25 mouse cellular contexts compared by ENCODE assay signal in the genomic region with DNA sequence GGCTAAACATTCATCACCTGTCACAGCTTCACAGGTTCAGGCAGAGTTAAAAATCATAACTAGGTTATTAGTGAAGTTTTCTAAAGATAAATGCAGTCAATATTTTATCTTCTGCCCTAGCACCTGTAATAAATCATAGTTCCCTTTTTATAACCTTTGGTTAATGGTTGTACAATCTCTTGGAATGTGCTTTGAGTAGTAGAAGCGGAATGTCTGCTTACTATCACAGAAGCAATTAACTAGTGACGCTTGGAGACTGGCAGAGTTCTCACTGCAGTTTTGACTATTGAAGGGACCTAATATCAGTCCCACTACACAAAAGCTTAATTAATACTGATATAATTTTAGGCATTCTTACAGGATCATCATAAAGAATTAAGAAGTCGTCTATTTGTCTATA. TPM values are rescaled to one million over a fixed set of nuclear protein-coding genes. Genes with fewer than 3 reads are reported as not detected.
"Had no signal": no experiment of that assay in that cellular context is flagged by ENCODE, and none has a peak within 500 bp of the region (broad histone marks: within the 10 kb centered on the region; RNA-seq: fewer than 3 reads in every experiment).

No protein-coding gene starts in this region.

- H3K27me3 ChIP-seq: liver, embryonic 15.5 days; lung, embryonic 15.5 days; midbrain, embryonic 13.5 days; neural tube, embryonic 13.5 days; neural tube, embryonic 15.5 days had no signal

- H3K4me3 ChIP-seq: liver, embryonic 15.5 days; lung, embryonic 15.5 days; midbrain, embryonic 10.5 days; midbrain, embryonic 13.5 days; myocyte; neural tube, embryonic 13.5 days; neural tube, embryonic 15.5 days had no signal

- H3K4me1 ChIP-seq: liver, embryonic 15.5 days; lung, embryonic 15.5 days; midbrain, embryonic 10.5 days; midbrain, embryonic 13.5 days; neural tube, embryonic 13.5 days; neural tube, embryonic 15.5 days had no signal

- H3K27ac ChIP-seq: liver, embryonic 15.5 days; lung, embryonic 15.5 days; midbrain, embryonic 10.5 days; midbrain, embryonic 13.5 days; neural tube, embryonic 13.5 days; neural tube, embryonic 15.5 days had no signal

- H3K4me2 ChIP-seq: liver, embryonic 15.5 days; lung, embryonic 15.5 days; midbrain, embryonic 13.5 days; neural tube, embryonic 13.5 days; neural tube, embryonic 15.5 days had no signal

- ATAC-seq: liver, postnatal 0 days; lung, postnatal 0 days; midbrain, embryonic 13.5 days; midbrain, embryonic 16.5 days had no signal

- H3K9me3 ChIP-seq: liver, embryonic 15.5 days; lung, embryonic 15.5 days; midbrain, embryonic 10.5 days; midbrain, embryonic 13.5 days; neural tube, embryonic 13.5 days; neural tube, embryonic 15.5 days had no signal

- H3K36me3 ChIP-seq: liver, embryonic 15.5 days; lung, embryonic 15.5 days; midbrain, embryonic 10.5 days; midbrain, embryonic 13.5 days; neural tube, embryonic 13.5 days; neural tube, embryonic 15.5 days had no signal

- H3K9ac ChIP-seq: liver, embryonic 15.5 days; liver, postnatal 0 days; lung, embryonic 15.5 days; midbrain, embryonic 13.5 days; neural tube, embryonic 13.5 days; neural tube, embryonic 15.5 days had no signal

- DNase-seq: liver, postnatal 0 days; lung, adult 2 months; lung, postnatal 4 days; retina, postnatal 1 day; right cerebral cortex, adult 18-20 months; right cerebral cortex, postnatal 25 days; right cerebral cortex, postnatal 4 days; spleen, adult 18-20 months; thymus, adult 18-20 months; thymus, postnatal 14 days; thymus, postnatal 36 days had no signal

RNA-seq across cellular contexts. Expression of gene Olfr827, which starts 10.8 kb away (rescaled TPM):
- polyA plus RNA-seq: liver, embryonic 15.5 days; liver, postnatal 0 days; lung, adult 2 months; lung, embryonic 15.5 days; lung, postnatal 0 days; midbrain, embryonic 10.5 days; midbrain, embryonic 13.5 days; midbrain, embryonic 16.5 days; myocyte; neural tube, embryonic 11.5 days; neural tube, embryonic 13.5 days; neural tube, embryonic 15.5 days; small intestine, adult 2 months; stomach, embryonic 14.5 days; stomach, embryonic 16.5 days; thymus, postnatal 0 days had no signal

RNA-seq across cellular contexts. Expression of gene Olfr826, which starts 41.0 kb away (rescaled TPM):
- polyA plus RNA-seq: liver, embryonic 15.5 days; liver, postnatal 0 days; lung, adult 2 months; lung, embryonic 15.5 days; lung, postnatal 0 days; midbrain, embryonic 10.5 days; midbrain, embryonic 13.5 days; midbrain, embryonic 16.5 days; myocyte; neural tube, embryonic 11.5 days; neural tube, embryonic 13.5 days; neural tube, embryonic 15.5 days; small intestine, adult 2 months; stomach, embryonic 14.5 days; stomach, embryonic 16.5 days; thymus, postnatal 0 days had no signal

RNA-seq across cellular contexts. Expression of gene Neurod4, which starts 55.0 kb away (rescaled TPM):
- polyA plus RNA-seq: liver, embryonic 15.5 days; liver, postnatal 0 days; lung, adult 2 months; lung, embryonic 15.5 days; lung, postnatal 0 days; myocyte; small intestine, adult 2 months; stomach, embryonic 14.5 days; stomach, embryonic 16.5 days had no signal

RNA-seq across cellular contexts. Expression of gene Olfr825, which starts 58.5 kb away (rescaled TPM):
- polyA plus RNA-seq: liver, embryonic 15.5 days; liver, postnatal 0 days; lung, adult 2 months; lung, embryonic 15.5 days; lung, postnatal 0 days; midbrain, embryonic 10.5 days; midbrain, embryonic 13.5 days; midbrain, embryonic 16.5 days; myocyte; neural tube, embryonic 11.5 days; neural tube, embryonic 13.5 days; neural tube, embryonic 15.5 days; small intestine, adult 2 months; stomach, embryonic 14.5 days; stomach, embryonic 16.5 days; thymus, postnatal 0 days had no signal
